Mouse (Mus musculus): Measurements from ENCODE around the gene Arhgef16. TPM values are rescaled to one million over a fixed set of nuclear protein-coding genes. Genes with fewer than 3 reads are reported as not detected.

The Arhgef16 gene
- polyA plus RNA-seq, 1 experiment from 2014 or later: 1.2 TPM

- 93% methylated on average over 9 of the region's 9 CpGs for WGBS
- no peaks in the 10 kb centered on the region for H3K9me3 ChIP-seq
- H3K36me3 ChIP-seq: no peaks in the 10 kb centered on the region
- no peak overlapping the region for H3K9ac ChIP-seq
- no peak for ATAC-seq (ENCODE audit: low FRiP score)
- H3K4me2 ChIP-seq: no peak overlapping the region
- H3K4me1 ChIP-seq (replicated peaks): 0 out of 2 replicates have a peak, but pooled peaks cover 5% of the 10 kb centered on the region
- no peaks in the 10 kb centered on the region for H3K27me3 ChIP-seq
- H3K4me3 ChIP-seq: no peak overlapping the region
- no peak overlapping the region for H3K27ac ChIP-seq
These were observed 22.0 kb downstream of the Arhgef16 start for GRCm38 (mm10) chr4:154279481-154279880.

- no peak for ATAC-seq (ENCODE audit: low FRiP score)
- no peaks in the 10 kb centered on the region for H3K9me3 ChIP-seq
- no peak overlapping the region for H3K4me3 ChIP-seq
- H3K4me2 ChIP-seq: no peak overlapping the region
- H3K9ac ChIP-seq: no peak overlapping the region
- no peaks in the 10 kb centered on the region for H3K36me3 ChIP-seq
- no peak overlapping the region for H3K27ac ChIP-seq
- 64% methylated on average over 3 of the region's 3 CpGs for WGBS
- peaks cover 6% of the 10 kb centered on the region; the same call in 1 of the 2 replicates for H3K4me1 ChIP-seq (replicated peaks)
- H3K27me3 ChIP-seq: no peaks in the 10 kb centered on the region
These were observed 28.5 kb downstream of the Arhgef16 start for GRCm38 (mm10) chr4:154273000-154273399.

- ATAC-seq (ENCODE audit: low FRiP score): no peak
- WGBS: 49% methylated on average over 10 of the region's 10 CpGs
- peaks cover 6% of the 10 kb centered on the region; the same call in 1 of the 2 replicates for H3K4me1 ChIP-seq (replicated peaks)
- H3K36me3 ChIP-seq: peaks cover 4% of the 10 kb centered on the region; the same call in 1 of the 2 replicates
- H3K9ac ChIP-seq: no peak overlapping the region
- no peaks in the 10 kb centered on the region for H3K9me3 ChIP-seq
- H3K4me2 ChIP-seq: no peak overlapping the region
- no peaks in the 10 kb centered on the region for H3K27me3 ChIP-seq
- no peak overlapping the region for H3K4me3 ChIP-seq
- no peak overlapping the region for H3K27ac ChIP-seq
These were observed 32.0 kb downstream of the Arhgef16 start for GRCm38 (mm10) chr4:154269520-154269919.

- H3K4me3 ChIP-seq: no peak overlapping the region
- H3K4me2 ChIP-seq: no peak overlapping the region
- WGBS: 87% methylated on average over 6 of the region's 6 CpGs
- H3K9ac ChIP-seq: no peak overlapping the region
- peaks cover 6% of the 10 kb centered on the region; the same call in 1 of the 2 replicates for H3K4me1 ChIP-seq (replicated peaks)
- peaks cover 15% of the 10 kb centered on the region for H3K36me3 ChIP-seq
- H3K27me3 ChIP-seq: no peaks in the 10 kb centered on the region
- H3K9me3 ChIP-seq: no peaks in the 10 kb centered on the region; the same call in 1 of the 2 replicates
- H3K27ac ChIP-seq: no peak overlapping the region
- ATAC-seq (ENCODE audit: low FRiP score): no peak
These were observed 34.0 kb downstream of the Arhgef16 start for GRCm38 (mm10) chr4:154267511-154267910.

- H3K36me3 ChIP-seq: peaks cover 15% of the 10 kb centered on the region
- no peaks in the 10 kb centered on the region for H3K27me3 ChIP-seq
- no peak overlapping the region for H3K27ac ChIP-seq
- no peaks in the 10 kb centered on the region for H3K4me1 ChIP-seq (replicated peaks)
- H3K4me2 ChIP-seq: no peak overlapping the region
- no peak overlapping the region for H3K4me3 ChIP-seq
- 57% methylated on average over 4 of the region's 4 CpGs for WGBS
- H3K9me3 ChIP-seq: no peaks in the 10 kb centered on the region; the same call in 1 of the 2 replicates
- H3K9ac ChIP-seq: no peak overlapping the region
- ATAC-seq (ENCODE audit: low FRiP score): no peak
These were observed 39.4 kb downstream of the Arhgef16 start for GRCm38 (mm10) chr4:154262071-154262470.

GRCm38 (mm10) chr4:154260755-154261154 is 40.7 kb downstream of the Arhgef16 start:
- Histone ChIP-seq H3K9me3 (no peaks in the 10 kb centered on the region; the same call in 1 of the 2 replicates), H3K27ac (no peak overlapping the region), H3K36me3 (peaks cover 15% of the 10 kb centered on the region), H3K4me3 (no peak overlapping the region), H3K27me3 (no peaks in the 10 kb centered on the region), H3K4me2 (no peak overlapping the region), H3K9ac (no peak overlapping the region), H3K4me1 (replicated peaks) (no peaks in the 10 kb centered on the region)
- no peak for ATAC-seq (ENCODE audit: low FRiP score)
- 93% methylated on average over 5 of the region's 5 CpGs for WGBS

GRCm38 (mm10) chr4:154252537-154253255 is 48.8 kb downstream of the Arhgef16 start:
- no peak for ATAC-seq (ENCODE audit: low FRiP score)
- Histone ChIP-seq H3K4me3 (no peak overlapping the region), H3K27me3 (no peaks in the 10 kb centered on the region), H3K4me2 (no peak overlapping the region), H3K4me1 (replicated peaks) (peaks cover 19% of the 10 kb centered on the region), H3K9ac (no peak overlapping the region), H3K9me3 (no peaks in the 10 kb centered on the region), H3K27ac (no peak overlapping the region), H3K36me3 (no peaks in the 10 kb centered on the region)
- WGBS: 87% methylated on average over 20 of the region's 20 CpGs

- no peaks in the 10 kb centered on the region for H3K9me3 ChIP-seq
- ATAC-seq (ENCODE audit: low FRiP score): no peak
- H3K4me2 ChIP-seq: peak overlapping the region; percentile 20
- peaks cover 36% of the 10 kb centered on the region for H3K4me1 ChIP-seq (replicated peaks)
- H3K36me3 ChIP-seq: no peaks in the 10 kb centered on the region
- no peaks in the 10 kb centered on the region for H3K27me3 ChIP-seq
- WGBS: 59% methylated on average over 8 of the region's 8 CpGs
- H3K9ac ChIP-seq: no peak overlapping the region
- 0 out of 2 replicates have a peak overlapping the region, but pooled peaks have one; percentile 27 for H3K27ac ChIP-seq
- H3K4me3 ChIP-seq: no peak overlapping the region
These were observed 52.2 kb downstream of the Arhgef16 start for GRCm38 (mm10) chr4:154249316-154249715.

- Histone ChIP-seq H3K9me3 (no peaks in the 10 kb centered on the region), H3K4me3 (no peak overlapping the region), H3K36me3 (no peaks in the 10 kb centered on the region), H3K9ac (no peak overlapping the region), H3K4me2 (no peak overlapping the region), H3K4me1 (replicated peaks) (peaks cover 36% of the 10 kb centered on the region), H3K27ac (no peak overlapping the region), H3K27me3 (no peaks in the 10 kb centered on the region)
- WGBS: 78% methylated on average over 21 of the region's 21 CpGs
- ATAC-seq (ENCODE audit: low FRiP score): no peak
These were observed 53.2 kb downstream of the Arhgef16 start for GRCm38 (mm10) chr4:154248092-154248805.

GRCm38 (mm10) chr4:154247207-154248091 is 54.0 kb downstream of the Arhgef16 start:
- 47% methylated on average over 22 of the region's 22 CpGs for WGBS
- H3K9ac ChIP-seq: no peak overlapping the region
- no peak for ATAC-seq (ENCODE audit: low FRiP score)
- H3K4me2 ChIP-seq: no peak overlapping the region
- H3K27me3 ChIP-seq: no peaks in the 10 kb centered on the region
- H3K9me3 ChIP-seq: no peaks in the 10 kb centered on the region
- no peaks in the 10 kb centered on the region for H3K36me3 ChIP-seq
- H3K4me3 ChIP-seq: no peak overlapping the region
- H3K4me1 ChIP-seq (replicated peaks): peaks cover 36% of the 10 kb centered on the region
- no peak overlapping the region for H3K27ac ChIP-seq

- Histone ChIP-seq H3K27ac (no peak overlapping the region), H3K9ac (no peak overlapping the region), H3K4me3 (no peak overlapping the region), H3K9me3 (no peaks in the 10 kb centered on the region), H3K4me2 (0 out of 2 replicates have a peak overlapping the region, but pooled peaks have one; percentile 33), H3K36me3 (no peaks in the 10 kb centered on the region), H3K4me1 (replicated peaks) (peaks cover 36% of the 10 kb centered on the region), H3K27me3 (no peaks in the 10 kb centered on the region)
- no peak for ATAC-seq (ENCODE audit: low FRiP score)
- 8% methylated on average over 18 of the region's 19 CpGs for WGBS
These were observed 55.1 kb downstream of the Arhgef16 start for GRCm38 (mm10) chr4:154246115-154247040.
